Mouse (Mus musculus) layer of hippocampus, adult 2 months (tissue): ENCODE data around the gene Blnk. TPM values are rescaled to one million over a fixed set of nuclear protein-coding genes. Genes with fewer than 3 reads are reported as not detected.

Experiments
- DNase-seq, 2 experiments: peaks; one replicate each; pipeline ENCODE4 v3.0.0; 2022; ENCODE audit warnings: low spot score in 2 of 2
- H3K27ac ChIP-seq: fragments of 200-600 bp; 2 replicates; pipeline ENCODE4 v1.8.1; 2022
- H3K4me3 ChIP-seq: fragments of 200-600 bp; 2 replicates; pipeline ENCODE4 v1.8.1; 2022; ENCODE audit warnings: mild to moderate bottlenecking
- CTCF ChIP-seq: fragments of 200-600 bp; conservative IDR thresholded peaks from 2 replicates; pipeline ENCODE4 v1.8.1; 2022; ENCODE audit warnings: antibody characterized with exemption, mild to moderate bottlenecking, moderate library complexity
- total RNA-seq, 2 experiments: library from RNA; stranded (reverse); gene quantifications; 2 replicates each; pipeline ENCODE4 v1.2.3; 2021

Gene Blnk
- total RNA-seq, 2 experiments from 2014 or later, result 6.0 to 6.7 TPM

DNA sequence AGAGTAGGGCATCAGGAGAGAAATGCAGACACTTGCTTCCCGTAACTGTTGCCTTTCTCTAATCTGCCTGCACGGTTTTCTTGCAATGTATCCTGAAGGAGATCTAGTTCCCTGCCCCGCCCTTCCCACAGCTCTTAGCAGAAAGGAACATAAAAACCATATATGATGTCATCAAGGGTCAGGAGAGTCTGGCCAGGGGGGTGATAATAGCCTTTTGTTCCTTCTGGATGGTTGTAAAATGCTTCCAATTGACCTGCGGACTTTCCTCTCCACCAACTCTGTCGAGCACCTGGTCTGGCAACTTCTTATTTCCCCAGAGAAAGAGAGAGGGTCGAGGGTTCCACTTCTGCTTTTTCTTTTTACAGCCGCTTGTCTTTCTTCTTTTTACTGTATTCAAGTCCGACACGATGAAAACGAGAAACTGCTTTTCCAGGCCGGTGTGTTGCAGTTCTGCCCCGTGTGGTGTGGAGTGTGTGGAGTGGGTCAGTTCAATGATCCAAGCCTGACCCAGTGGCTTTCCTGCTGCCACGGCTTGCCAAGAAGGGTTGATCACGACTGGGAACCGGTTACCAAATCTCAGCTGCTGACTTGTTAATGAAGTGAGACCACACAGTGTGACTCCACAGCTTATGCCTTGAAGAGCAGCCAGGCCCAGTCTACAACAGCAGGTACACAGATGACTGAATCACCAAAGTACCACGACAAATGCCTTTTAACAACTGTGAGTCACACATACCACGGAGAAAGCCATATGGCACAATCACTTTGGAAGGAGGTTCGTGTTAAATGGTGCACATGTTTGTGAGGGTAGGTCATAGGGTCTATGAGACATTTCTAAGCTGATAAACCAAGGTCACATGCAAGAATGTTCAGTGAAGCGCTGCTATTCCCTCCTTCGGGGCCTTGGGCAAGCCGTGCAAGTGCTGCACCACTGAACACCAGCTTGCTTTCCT lies 1.4 kb upstream of the Blnk start:
- no peak for TF ChIP-seq CTCF
- DNase-seq, result peak; percentile 38 to 50
- H3K4me3 ChIP-seq, result no peak overlapping the region
- peak overlapping the region; percentile 60; the same call in 1 of the 2 replicates for H3K27ac ChIP-seq

- peak overlapping the region; percentile 60; the same call in 1 of the 2 replicates for H3K27ac ChIP-seq
- H3K4me3 ChIP-seq, result no peak overlapping the region
- no peak for DNase-seq
- no peak for TF ChIP-seq CTCF
Observed at GRCm38 (mm10) chr19:40994911-40995310, 576 bp upstream of the Blnk start.

DNA sequence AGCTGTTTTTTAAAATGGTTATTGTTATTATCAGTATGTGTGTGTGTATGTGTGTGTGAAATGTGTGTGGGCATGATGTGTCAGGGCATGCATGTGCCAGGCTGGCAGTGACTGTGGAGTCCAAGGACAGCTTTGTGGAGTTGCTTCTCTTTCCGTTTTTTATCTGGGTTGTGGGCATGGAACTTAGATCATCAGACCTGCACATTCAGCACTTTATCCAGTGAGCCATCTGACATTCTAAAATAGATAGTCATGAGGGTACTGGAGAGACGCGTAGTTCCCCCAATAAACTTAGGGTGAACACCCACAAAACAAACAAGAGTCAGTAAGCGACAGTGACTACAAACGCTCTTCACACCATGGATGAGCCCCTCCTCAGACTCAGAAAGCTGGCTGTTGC lies 979 bp downstream of the Blnk start:
- TF ChIP-seq CTCF, result no peak
- Histone ChIP-seq H3K4me3 (peak overlapping the region; percentile 4; the same call in 1 of the 2 replicates), H3K27ac (peak overlapping the region; percentile 71)
- no peak for DNase-seq

DNA sequence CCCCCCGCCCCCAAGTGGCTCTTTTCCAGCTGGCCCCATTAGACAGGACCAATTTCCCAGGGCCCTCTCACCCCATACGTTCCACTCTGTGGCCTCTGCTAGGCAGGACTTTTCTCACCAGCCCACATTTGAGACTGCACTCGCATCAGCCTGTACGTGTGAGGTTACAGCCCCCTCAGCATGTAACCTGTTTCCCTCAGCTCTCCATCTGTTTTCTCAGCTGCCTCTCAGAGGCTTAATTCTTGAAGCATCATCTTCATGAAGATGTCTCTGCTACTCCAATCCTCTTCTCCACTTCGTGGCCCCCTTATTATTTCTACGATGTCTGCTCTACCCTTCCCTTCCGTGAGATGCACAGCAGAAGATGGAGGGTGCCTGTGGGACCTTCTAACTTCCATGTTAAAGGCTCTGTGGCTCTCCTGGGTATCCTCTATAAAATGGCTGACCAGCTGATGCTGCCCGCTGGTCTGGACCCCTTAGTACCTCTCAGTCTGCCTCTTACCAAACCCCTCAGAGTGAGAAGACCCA lies 1.8 kb downstream of the Blnk start:
- Histone ChIP-seq H3K4me3 (peak overlapping the region; percentile 6; the same call in 1 of the 2 replicates), H3K27ac (peak overlapping the region; percentile 71; the same call in 1 of the 2 replicates)
- no peak for DNase-seq
- no peak for TF ChIP-seq CTCF

- peak overlapping the region; percentile 71; the same call in 1 of the 2 replicates for H3K27ac ChIP-seq
Observed at GRCm38 (mm10) chr19:40992096-40992495, 2.2 kb downstream of the Blnk start.

GRCm38 (mm10) chr19:40991626-40992025 lies 2.7 kb downstream of the Blnk start:
- Histone ChIP-seq H3K4me3 (no peak overlapping the region), H3K27ac (no peak overlapping the region)
- no peak for DNase-seq
- no peak for TF ChIP-seq CTCF

More at GRCm38 (mm10) chr19:40992096-40992495, 2.2 kb downstream of the Blnk start:
- no peak overlapping the region; the same call in 1 of the 2 replicates for H3K4me3 ChIP-seq
- TF ChIP-seq CTCF, result no peak
- no peak for DNase-seq

- Histone ChIP-seq H3K4me3 (no peak overlapping the region), H3K27ac (no peak overlapping the region)
- no peak for TF ChIP-seq CTCF
- no peak for DNase-seq
Observed at GRCm38 (mm10) chr19:40990781-40991343, 3.5 kb downstream of the Blnk start.

DNA sequence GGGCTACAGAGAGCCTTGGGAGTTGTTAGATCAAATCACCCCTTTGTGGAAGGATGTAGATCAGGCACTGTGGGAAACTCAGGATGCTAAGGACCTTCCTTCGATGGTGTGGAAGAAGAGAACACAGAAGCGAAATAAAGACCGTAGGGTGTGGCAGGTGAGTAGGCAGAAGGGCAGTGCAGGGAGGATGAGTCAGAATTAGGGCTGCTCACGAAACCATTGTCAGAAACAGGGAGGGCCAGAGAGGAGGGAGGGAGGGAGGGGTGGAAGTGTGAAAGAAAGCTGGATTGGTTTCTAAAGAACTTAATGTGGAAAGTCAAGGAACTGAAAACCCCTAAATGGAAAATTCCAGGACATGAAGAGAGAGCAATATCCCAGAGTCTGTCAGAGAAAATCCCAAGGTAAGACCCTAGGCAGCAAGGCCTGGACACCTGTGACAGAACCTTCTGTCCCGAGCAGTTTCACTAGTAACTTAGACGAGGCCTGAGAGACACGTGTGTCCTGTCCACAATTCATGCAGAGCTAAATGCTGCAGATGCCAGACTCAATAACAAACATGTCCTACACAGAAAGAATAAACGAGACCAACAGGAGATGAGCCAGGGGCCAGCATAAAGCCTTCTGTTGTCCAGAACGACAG lies 4.3 kb downstream of the Blnk start:
- no peak for TF ChIP-seq CTCF
- Histone ChIP-seq H3K27ac (no peak overlapping the region), H3K4me3 (no peak overlapping the region)
- no peak for DNase-seq

DNA sequence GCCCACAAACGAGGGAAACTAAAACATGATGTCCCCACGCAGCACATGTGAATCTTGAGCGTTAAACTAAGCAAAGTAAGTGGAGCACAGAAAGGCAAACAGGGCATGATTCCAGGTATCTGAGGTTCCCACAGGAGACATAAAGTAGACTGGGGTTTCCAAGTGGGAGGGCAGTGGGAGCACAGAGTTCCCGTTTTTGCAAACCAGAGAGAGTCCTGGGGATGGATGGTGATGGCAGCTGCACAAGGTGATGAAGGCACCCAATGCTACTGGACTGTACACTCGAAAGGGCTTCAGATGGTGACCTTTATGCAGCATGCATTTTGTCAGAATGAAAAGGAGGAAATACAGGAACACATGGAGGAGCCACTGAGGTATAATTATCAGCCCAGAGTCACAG lies 5.5 kb downstream of the Blnk start:
- no peak for TF ChIP-seq CTCF
- no peak for DNase-seq
- H3K27ac ChIP-seq, result no peak overlapping the region
- no peak overlapping the region for H3K4me3 ChIP-seq

DNA sequence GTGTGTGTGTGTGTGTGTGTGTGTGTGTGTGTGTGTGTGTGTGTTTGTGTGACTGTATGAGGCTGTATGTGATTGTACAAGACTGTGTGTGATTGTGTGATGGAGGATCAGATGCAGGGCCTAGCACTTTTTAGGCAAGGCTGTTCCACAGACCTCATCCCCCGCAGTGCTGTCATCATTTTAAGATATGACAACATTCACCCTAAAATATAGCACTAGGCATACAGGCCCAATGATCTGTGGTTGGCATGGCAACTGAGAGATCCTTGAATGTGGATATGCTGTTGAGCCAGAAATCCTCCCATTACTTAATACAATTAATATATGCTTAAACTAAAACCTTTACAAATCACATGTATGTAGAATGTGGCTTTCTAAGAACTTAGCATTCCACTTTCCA lies 9.8 kb downstream of the Blnk start:
- Histone ChIP-seq H3K4me3 (no peak overlapping the region), H3K27ac (no peak overlapping the region)
- TF ChIP-seq CTCF, result no peak
- peak in 1 of 2 experiments; percentile 57 for DNase-seq

DNA sequence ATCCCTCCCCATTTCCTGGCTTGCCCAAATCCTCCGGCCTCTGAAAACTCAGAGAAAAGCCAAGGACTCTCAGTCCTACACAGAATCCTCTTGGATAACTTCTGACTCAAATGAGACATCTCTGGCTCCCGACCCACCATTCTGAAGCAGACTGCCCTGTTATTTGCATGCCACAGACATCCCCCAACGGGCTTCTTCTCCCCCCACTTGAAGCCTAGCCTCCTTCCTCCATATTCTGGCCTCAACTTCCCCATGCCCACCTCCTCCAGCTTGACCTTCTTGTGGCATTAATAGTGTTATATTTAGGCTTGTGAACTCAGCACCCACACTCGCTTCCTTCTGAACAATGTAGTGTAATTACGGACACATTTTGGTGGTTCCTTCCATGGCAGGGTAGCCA lies 13.7 kb downstream of the Blnk start:
- Histone ChIP-seq H3K27ac (no peak overlapping the region), H3K4me3 (no peak overlapping the region)
- no peak for DNase-seq
- TF ChIP-seq CTCF, result no peak

DNA sequence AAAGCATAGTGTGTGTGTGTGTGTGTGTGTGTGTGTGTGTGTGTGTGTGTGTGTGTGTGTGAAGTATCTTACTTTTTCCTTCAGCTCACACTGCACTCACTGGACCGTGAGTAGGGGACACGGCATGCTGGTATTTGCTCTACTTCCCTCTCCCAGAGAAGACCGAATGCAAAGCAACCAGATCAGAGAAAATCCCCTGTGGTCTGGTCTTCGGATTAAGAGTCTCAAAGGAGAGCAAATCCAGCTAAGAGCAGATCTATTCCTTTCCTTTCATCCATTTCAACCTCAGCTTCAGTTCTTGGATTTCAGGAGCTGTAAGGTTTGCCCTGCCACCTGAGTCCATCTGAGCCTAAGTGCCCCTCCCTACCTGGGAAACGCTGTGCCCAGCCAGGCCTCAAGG lies 16.3 kb downstream of the Blnk start:
- H3K4me3 ChIP-seq, result no peak overlapping the region
- TF ChIP-seq CTCF, result no peak
- DNase-seq, result no peak
- H3K27ac ChIP-seq, result no peak overlapping the region
